Mouse (Mus musculus) CH12.LX (cell line): ENCODE data around the gene Zfand6. TPM values are rescaled to one million over a fixed set of nuclear protein-coding genes. Genes with fewer than 3 reads are reported as not detected.

Experiments
- DNase-seq: peaks from one replicate; pipeline ENCODE4 v3.0.0-alpha.2; 2013; ENCODE audit errors: extremely low read depth
- H3K27ac ChIP-seq: 2 replicates; pipeline ENCODE4 v1.5.1; 2012; ENCODE audit warnings: low read depth, mild to moderate bottlenecking, control low read depth, moderate library complexity; ENCODE audit not compliant: insufficient read depth
- H3K27me3 ChIP-seq: replicated peaks from 2 replicates; pipeline ENCODE3; 2012; ENCODE audit warnings: inconsistent platforms
- H3K36me3 ChIP-seq, 2 experiments: replicated peaks in 1 of 2; 2 replicates each; pipeline versions ENCODE3 to v1.6.1; 2012; ENCODE audit warnings: inconsistent platforms in 1 of 2, low read length in 1 of 2, mild to moderate bottlenecking in 1 of 2, mixed read lengths in 1 of 2, moderate library complexity in 1 of 2; ENCODE audit not compliant: control insufficient read depth in 1 of 2, insufficient read depth in 1 of 2
- H3K4me1 ChIP-seq, 2 experiments: 2 replicates each; pipeline ENCODE4 v1.6.1; 2012; ENCODE audit warnings: inconsistent platforms in 1 of 2, moderate library complexity in 1 of 2; ENCODE audit not compliant: insufficient read depth in 2 of 2, control insufficient read depth in 1 of 2
- H3K4me2 ChIP-seq: 2 replicates; pipeline ENCODE4 v1.6.1; 2012; ENCODE audit warnings: low read depth, mild to moderate bottlenecking, control low read depth; ENCODE audit not compliant: poor library complexity, insufficient read depth, severe bottlenecking
- H3K4me3 ChIP-seq, 3 experiments: fragments of 150-350 bp in 1 of 3; sonication (generic) in 1 of 3; replicated peaks in 1 of 3; 2 replicates each; pipeline versions ENCODE3 to v1.5.1; 2011 to 2012; ENCODE audit warnings: low read depth in 2 of 3, low read length in 2 of 3, mild to moderate bottlenecking in 2 of 3, moderate library complexity in 2 of 3, control low read depth in 1 of 3, improper control_type of control experiment in 1 of 3, inconsistent platforms in 1 of 3, mixed read lengths in 1 of 3; ENCODE audit not compliant: poor library complexity in 1 of 3
- H3K79me2 ChIP-seq: replicated peaks from 2 replicates; pipeline ENCODE4 v1.6.1; 2012; ENCODE audit warnings: mild to moderate bottlenecking, moderate library complexity; ENCODE audit not compliant: control insufficient read depth, poor library complexity, insufficient read depth, severe bottlenecking; ENCODE audit errors: extremely low read depth
- H3K9ac ChIP-seq: 2 replicates; pipeline ENCODE4 v1.6.1; 2012; ENCODE audit warnings: low read depth, mild to moderate bottlenecking, control low read depth, moderate library complexity; ENCODE audit not compliant: insufficient read depth
- H3K9me3 ChIP-seq: replicated peaks from 2 replicates; pipeline ENCODE3; 2012; ENCODE audit warnings: low read length, inconsistent platforms, mixed read lengths
- BHLHE40 ChIP-seq: IDR thresholded peaks from 2 replicates; pipeline ENCODE4 v1.6.1; 2011; ENCODE audit warnings: mild to moderate bottlenecking, low read depth, low read length, improper control_type of control experiment
- CHD1 ChIP-seq: IDR thresholded peaks from 2 replicates; pipeline ENCODE4 v1.6.1; 2012; ENCODE audit warnings: low read depth, low read length, improper control_type of control experiment, inconsistent platforms
- EP300 ChIP-seq: IDR thresholded peaks from 2 replicates; pipeline ENCODE4 v1.6.1; 2011; ENCODE audit warnings: low read length, improper control_type of control experiment
- GABPA ChIP-seq: IDR thresholded peaks from 2 replicates; pipeline ENCODE4 v1.6.1; 2012; ENCODE audit warnings: low read depth, low read length, improper control_type of control experiment, inconsistent platforms; ENCODE audit not compliant: insufficient replicate concordance
- HCFC1 ChIP-seq: IDR thresholded peaks from 2 replicates; pipeline ENCODE4 v1.6.1; 2012; ENCODE audit warnings: low read depth, mild to moderate bottlenecking, inconsistent platforms, low read length, improper control_type of control experiment
- KAT2A ChIP-seq: IDR thresholded peaks from 2 replicates; pipeline ENCODE4 v1.6.1; 2012; ENCODE audit warnings: low read length, improper control_type of control experiment, inconsistent platforms; ENCODE audit not compliant: insufficient replicate concordance
- MAFK ChIP-seq: IDR thresholded peaks from 2 replicates; pipeline ENCODE4 v1.6.1; 2011; ENCODE audit warnings: low read length, improper control_type of control experiment; ENCODE audit not compliant: insufficient replicate concordance
- MAX ChIP-seq: IDR thresholded peaks from 2 replicates; pipeline ENCODE4 v1.6.1; 2011; ENCODE audit warnings: low read length, improper control_type of control experiment
- MXI1 ChIP-seq: IDR thresholded peaks from 2 replicates; pipeline ENCODE4 v1.6.1; 2011; ENCODE audit warnings: mild to moderate bottlenecking, low read depth, low read length, improper control_type of control experiment
- POLR2AphosphoS2 ChIP-seq: IDR thresholded peaks from 2 replicates; pipeline ENCODE4 v1.6.1; 2011; ENCODE audit warnings: low read depth, low read length, improper control_type of control experiment
- SIN3A ChIP-seq: IDR thresholded peaks from 2 replicates; pipeline ENCODE4 v1.6.1; 2012; ENCODE audit warnings: low read length, improper control_type of control experiment, inconsistent platforms
- TCF12 ChIP-seq: IDR thresholded peaks from 2 replicates; pipeline ENCODE4 v1.6.1; 2014; ENCODE audit warnings: low read depth, mild to moderate bottlenecking, inconsistent platforms, low read length, improper control_type of control experiment
- ZMIZ1 ChIP-seq: IDR thresholded peaks from 2 replicates; pipeline ENCODE4 v1.6.1; 2012; ENCODE audit warnings: low read depth, mild to moderate bottlenecking, inconsistent platforms, low read length, improper control_type of control experiment
- dilution Hi-C: fragments of 300-500 bp; cut with MboI; formaldehyde crosslinking; loops from 2 replicates; pipeline ENCODE4 v1.14.3; 2020; ENCODE audit warnings: low sequenced_read_pairs; ENCODE audit not compliant: extremely low pct_unique_long_range_greater_than_20kb, extremely low pct_ligation_motif_present
- in situ Hi-C: fragments of 300-500 bp; cut with MboI; formaldehyde crosslinking; loops from 3 replicates; pipeline ENCODE4 v1.14.3; 2019; ENCODE audit warnings: low sequenced_read_pairs, low pct_ligation_motif_present, low pct_unique_long_range_greater_than_20kb, mixed read lengths
- polyA plus RNA-seq: library from polyadenylated mRNA; unstranded; fragments of >175 nt; gene quantifications from 2 replicates; pipeline ENCODE4 v1.2.1, GENCODE M21; 2012; ENCODE audit warnings: low read depth; ENCODE audit not compliant: insufficient read length
- total RNA-seq, 2 experiments: library from RNA; depleted of rRNA; stranded (reverse); fragments of 300-350 nt in 1 of 2; fragments of >200 nt in 1 of 2; gene quantifications; 2 replicates each; pipeline ENCODE4 v1.2.3; 2012 to 2014

Zfand6 gene
- total and polyA plus RNA-seq, 3 experiments, result 57.5 to 196 (median 78.0) TPM

- peak overlapping the region; percentile 80 for H3K9ac ChIP-seq
- H3K79me2 ChIP-seq, result peaks cover 41% of the 10 kb centered on the region
- TF ChIP-seq CHD1 (peak; percentile 51; the same call in 1 of the 2 replicates), BHLHE40 (no peak), KAT2A (0 out of 2 replicates have a peak, but pooled peaks have one; percentile 36), ZMIZ1 (peak; percentile 33), POLR2AphosphoS2 (0 out of 2 replicates have a peak, but pooled peaks have one; percentile 27), HCFC1 (no peak), MXI1 (peak; percentile 57; the same call in 1 of the 2 replicates), MAX (peak; percentile 49; the same call in 1 of the 2 replicates), MAFK (peak; percentile 33; the same call in 1 of the 2 replicates), TCF12 (0 out of 2 replicates have a peak, but pooled peaks have one; percentile 9), SIN3A (0 out of 2 replicates have a peak, but pooled peaks have one; percentile 29)
- dilution Hi-C loops (no loop called here), in situ Hi-C loops (no loop called here)
- peak overlapping the region; percentile 21; the same call in 1 of the 2 replicates for H3K27ac ChIP-seq
- peak overlapping the region; percentile 95 for H3K4me2 ChIP-seq
- no peaks in the 10 kb centered on the region for H3K27me3 ChIP-seq
- H3K4me3 ChIP-seq, result peak overlapping the region; percentile 78 to 95 (median 88)
- H3K9me3 ChIP-seq, result no peaks in the 10 kb centered on the region
- DNase-seq, result no peak
- H3K36me3 ChIP-seq, result peaks cover 23 to 29% of the 10 kb centered on the region in 2 experiments
- H3K4me1 ChIP-seq, result peaks cover 8 to 36% of the 10 kb centered on the region in 2 experiments
These were observed 84.6 kb downstream of the Zfand6 start for GRCm38 (mm10) chr7:84605033-84605687.

GRCm38 (mm10) chr7:84604501-84604900, 85.3 kb downstream of the Zfand6 start:
- Histone ChIP-seq H3K36me3 (peaks cover 28 to 35% of the 10 kb centered on the region in 2 experiments), H3K27me3 (no peaks in the 10 kb centered on the region), H3K9me3 (no peaks in the 10 kb centered on the region), H3K27ac (peak overlapping the region; percentile 37; the same call in 1 of the 2 replicates), H3K79me2 (peaks cover 41% of the 10 kb centered on the region), H3K4me3 (peak overlapping the region; percentile 78 to 95 (median 88)), H3K4me1 (peaks cover 8 to 42% of the 10 kb centered on the region in 2 experiments), H3K9ac (peak overlapping the region; percentile 80), H3K4me2 (peak overlapping the region; percentile 95)
- DNase-seq, result no peak
- in situ Hi-C loops, result no loop called here
- dilution Hi-C loops, result no loop called here
- TF ChIP-seq MXI1 (peak; percentile 49; the same call in 1 of the 2 replicates), SIN3A (0 out of 2 replicates have a peak, but pooled peaks have one; percentile 35), GABPA (no peak), EP300 (peak; percentile 39; the same call in 1 of the 2 replicates)
